Mouse (Mus musculus) heart, adult 2 months (tissue): ENCODE results near the gene Tsfm.

Experiments used
- CTCF ChIP-seq: fragments of 200-600 bp; IDR thresholded peaks from 2 replicates; pipeline ENCODE4 v1.8.1; 2022; ENCODE audit warnings: antibody characterized with exemption, mild to moderate bottlenecking, moderate library complexity
- EP300 ChIP-seq: fragments of 200-500 bp; IDR thresholded peaks from 2 replicates; pipeline ENCODE4 v1.6.1; 2011; ENCODE audit warnings: low read depth, low read length, control low read depth; ENCODE audit not compliant: insufficient read depth
- POLR2A ChIP-seq: fragments of 200-500 bp; IDR thresholded peaks from 2 replicates; pipeline ENCODE4 v1.6.1; 2011; ENCODE audit warnings: mild to moderate bottlenecking, low read depth, low read length, control low read depth; ENCODE audit not compliant: insufficient read depth

DNA sequence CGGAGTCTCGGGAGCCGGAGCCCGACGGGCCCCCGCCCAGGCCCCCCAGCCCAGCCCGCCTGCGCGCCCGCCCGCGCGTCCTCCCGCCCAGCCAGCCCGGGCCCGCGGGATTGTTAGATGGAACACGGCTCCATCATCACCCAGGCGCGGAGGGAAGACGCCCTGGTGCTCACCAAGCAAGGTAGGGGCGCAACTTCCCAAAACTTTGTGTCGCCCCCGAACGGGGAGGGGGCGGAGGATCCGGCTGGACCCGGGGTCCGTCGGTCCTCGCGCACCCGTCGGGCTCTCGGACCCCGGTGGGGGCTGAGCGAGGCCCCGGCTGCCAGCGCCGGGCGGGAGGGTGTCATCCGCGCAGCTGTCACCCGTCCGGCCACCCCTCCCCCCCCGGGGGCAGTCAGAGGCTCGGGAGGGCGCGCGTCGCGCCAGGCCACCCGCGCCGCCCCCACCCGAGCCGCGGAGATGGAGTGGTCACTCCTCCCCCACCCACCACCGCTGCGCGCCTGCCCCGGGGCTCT is 51.5 kb downstream of the Tsfm start:
- TF ChIP-seq EP300 = no peak
- TF ChIP-seq POLR2A = no peak
- no peak for TF ChIP-seq CTCF
